Mouse (Mus musculus): Measurements from ENCODE around the gene Pknox2. TPM values are rescaled to one million over a fixed set of nuclear protein-coding genes. Genes with fewer than 3 reads are reported as not detected.

Gene Pknox2
- total RNA-seq, 1 experiment: 1.8 TPM

DNA sequence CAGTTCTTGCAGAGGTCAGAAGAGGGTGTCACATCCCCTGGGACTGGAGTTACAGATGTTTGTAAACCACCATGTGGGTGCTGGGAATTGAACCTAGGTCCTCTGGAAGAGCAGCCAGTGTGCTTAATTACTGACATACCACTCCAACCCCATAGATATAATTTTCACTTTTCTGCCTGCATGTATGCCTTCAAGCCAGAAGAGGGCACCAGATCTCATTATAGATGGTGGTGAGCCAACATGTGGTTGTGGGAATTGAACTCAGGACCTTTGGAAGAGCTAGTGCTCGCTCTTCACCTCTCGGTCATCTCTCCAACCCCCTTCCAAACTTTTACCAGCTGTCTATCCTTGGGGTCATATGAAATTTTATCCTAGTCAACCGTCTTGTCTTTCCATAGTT, 112.0 kb downstream of the Pknox2 start:
- no peak overlapping the region for H3K9ac ChIP-seq (ENCODE audit: insufficient read depth, low read depth, low read length, poor library complexity, severe bottlenecking)
- DNase-seq (ENCODE audit: low read depth, low spot score): no peak
- H3K4me3 ChIP-seq (ENCODE audit: insufficient read depth in 1 of 2, low read depth in 1 of 2, low read length in 2 of 2, poor library complexity in 1 of 2, severe bottlenecking in 1 of 2): no peak overlapping the region
- no peaks in the 10 kb centered on the region for H3K36me3 ChIP-seq (ENCODE audit: control insufficient read depth, insufficient read depth, low read length, poor library complexity, severe bottlenecking)
- no peaks in the 10 kb centered on the region for H3K4me1 ChIP-seq (ENCODE audit: control insufficient read depth in 2 of 2, insufficient read depth in 2 of 2, low read length in 2 of 2, poor library complexity in 1 of 2)
- H3K27ac ChIP-seq (ENCODE audit: insufficient read depth, low read depth, low read length, poor library complexity, severe bottlenecking): no peak overlapping the region
- in situ Hi-C loops (cut with MboI; ENCODE audit: low sequenced_read_pairs in 2 of 2, unreplicated experiment in 2 of 2): no loop called here
- no peak for TF ChIP-seq MAFK (IDR thresholded peaks at IDR 0.05; ENCODE audit: insufficient read depth, low read depth, low read length)
- no peak for TF ChIP-seq CHD2 (IDR thresholded peaks at IDR 0.05; ENCODE audit: low read depth, low read length)
- no peak for TF ChIP-seq ZC3H11A (IDR thresholded peaks at IDR 0.05; ENCODE audit: borderline replicate concordance, low read depth, low read length)
- TF ChIP-seq HCFC1 (IDR thresholded peaks at IDR 0.05; ENCODE audit: borderline replicate concordance, insufficient read depth, low read length): no peak
- no peak for TF ChIP-seq ZNF384 (IDR thresholded peaks at IDR 0.05; ENCODE audit: low read depth, low read length)
- no peaks in the 10 kb centered on the region for H3K9me3 ChIP-seq (ENCODE audit: control insufficient read depth, insufficient read depth, low read depth, low read length)

DNA sequence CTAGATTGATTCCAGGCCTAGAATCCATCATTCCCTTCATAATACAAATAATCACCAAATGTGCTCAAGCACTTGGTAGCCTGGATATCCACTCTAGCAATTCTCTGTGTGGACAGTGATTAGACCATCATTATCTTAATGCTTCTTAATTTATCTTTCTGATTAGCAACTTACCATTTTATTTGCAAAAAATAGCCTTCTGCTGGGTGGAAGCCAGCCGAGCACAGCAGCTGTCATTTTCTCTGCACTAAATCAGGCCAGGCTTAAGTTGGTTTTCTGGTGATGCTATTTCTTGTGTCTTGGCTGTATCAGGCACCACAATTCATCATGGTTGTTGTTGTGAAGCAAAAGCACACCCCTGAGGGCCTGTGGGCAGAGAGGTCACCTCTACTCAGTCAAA, 112.9 kb downstream of the Pknox2 start:
- Histone ChIP-seq H3K27ac (ENCODE audit: insufficient read depth, low read depth, low read length, poor library complexity, severe bottlenecking) (no peak overlapping the region), H3K36me3 (ENCODE audit: control insufficient read depth, insufficient read depth, low read length, poor library complexity, severe bottlenecking) (no peaks in the 10 kb centered on the region), H3K9me3 (ENCODE audit: control insufficient read depth, insufficient read depth, low read depth, low read length) (no peaks in the 10 kb centered on the region), H3K4me1 (ENCODE audit: control insufficient read depth in 2 of 2, insufficient read depth in 2 of 2, low read length in 2 of 2, poor library complexity in 1 of 2) (peaks cover 0 to 2% of the 10 kb centered on the region in 2 experiments; a peak in 1 of 4 replicates), H3K9ac (ENCODE audit: insufficient read depth, low read depth, low read length, poor library complexity, severe bottlenecking) (no peak overlapping the region), H3K4me3 (ENCODE audit: insufficient read depth in 1 of 2, low read depth in 1 of 2, low read length in 2 of 2, poor library complexity in 1 of 2, severe bottlenecking in 1 of 2) (no peak overlapping the region)
- TF ChIP-seq CHD2 (IDR thresholded peaks at IDR 0.05; ENCODE audit: low read depth, low read length): no peak
- no peak for TF ChIP-seq MAFK (IDR thresholded peaks at IDR 0.05; ENCODE audit: insufficient read depth, low read depth, low read length)
- TF ChIP-seq ZC3H11A (IDR thresholded peaks at IDR 0.05; ENCODE audit: borderline replicate concordance, low read depth, low read length): no peak
- TF ChIP-seq HCFC1 (IDR thresholded peaks at IDR 0.05; ENCODE audit: borderline replicate concordance, insufficient read depth, low read length): no peak
- TF ChIP-seq ZNF384 (IDR thresholded peaks at IDR 0.05; ENCODE audit: low read depth, low read length): no peak
- no peak for DNase-seq (ENCODE audit: low read depth, low spot score)
- in situ Hi-C loops (cut with MboI; ENCODE audit: low sequenced_read_pairs in 2 of 2, unreplicated experiment in 2 of 2): no loop called here

DNA sequence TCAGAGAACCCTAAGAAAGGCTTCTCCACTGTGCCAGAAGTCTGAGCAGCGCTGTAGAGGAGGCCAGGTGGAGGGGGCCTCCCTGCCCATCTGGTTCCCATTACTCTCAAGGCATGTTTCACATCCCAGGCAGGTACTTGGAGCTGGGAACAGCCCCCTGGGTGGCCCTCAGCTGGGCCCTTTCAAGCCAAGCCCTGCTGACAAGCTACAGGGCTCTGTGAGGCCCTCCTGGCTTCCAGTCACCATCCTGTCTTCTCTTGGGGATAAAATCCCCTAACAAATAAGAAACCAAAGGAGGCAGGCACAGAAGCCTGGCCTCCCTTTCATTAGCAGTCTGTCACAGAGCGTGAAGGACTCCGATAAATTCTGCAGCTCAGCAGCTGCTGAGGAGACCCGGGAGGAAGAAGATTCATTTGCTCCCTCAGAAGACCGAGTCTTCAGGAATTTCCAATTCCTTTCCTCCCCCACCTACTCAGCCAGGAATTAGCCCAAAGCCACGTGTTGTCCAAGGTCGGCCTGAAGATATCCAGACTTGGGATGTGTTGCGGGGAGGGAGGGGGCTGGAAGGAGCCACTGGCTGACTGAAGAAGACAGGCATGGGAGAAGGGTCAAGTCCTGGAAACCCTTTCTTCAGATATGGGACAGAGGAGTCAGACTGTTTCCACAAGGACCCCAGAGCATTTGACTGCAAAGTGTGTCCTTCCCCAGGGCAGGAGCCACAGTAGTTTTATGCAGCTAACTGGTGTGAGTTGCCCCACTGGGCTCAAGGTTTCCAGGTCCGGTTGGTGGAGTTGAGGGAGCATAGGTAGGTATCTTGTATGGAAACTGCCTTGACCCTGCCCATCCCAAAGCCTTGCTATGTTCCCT, 116.6 kb downstream of the Pknox2 start:
- Histone ChIP-seq H3K9me3 (ENCODE audit: control insufficient read depth, insufficient read depth, low read depth, low read length) (no peaks in the 10 kb centered on the region), H3K36me3 (ENCODE audit: control insufficient read depth, insufficient read depth, low read length, poor library complexity, severe bottlenecking) (no peaks in the 10 kb centered on the region), H3K4me1 (ENCODE audit: control insufficient read depth in 2 of 2, insufficient read depth in 2 of 2, low read length in 2 of 2, poor library complexity in 1 of 2) (peaks cover 0 to 8% of the 10 kb centered on the region in 2 experiments; a peak in 1 of 4 replicates), H3K4me3 (ENCODE audit: insufficient read depth in 1 of 2, low read depth in 1 of 2, low read length in 2 of 2, poor library complexity in 1 of 2, severe bottlenecking in 1 of 2) (no peak overlapping the region), H3K9ac (ENCODE audit: insufficient read depth, low read depth, low read length, poor library complexity, severe bottlenecking) (no peak overlapping the region), H3K27ac (ENCODE audit: insufficient read depth, low read depth, low read length, poor library complexity, severe bottlenecking) (no peak overlapping the region)
- no peak for DNase-seq (ENCODE audit: low read depth, low spot score)
- in situ Hi-C loops (cut with MboI; ENCODE audit: low sequenced_read_pairs in 2 of 2, unreplicated experiment in 2 of 2): no loop called here
- no peak for TF ChIP-seq HCFC1 (IDR thresholded peaks at IDR 0.05; ENCODE audit: borderline replicate concordance, insufficient read depth, low read length)
- TF ChIP-seq ZNF384 (IDR thresholded peaks at IDR 0.05; ENCODE audit: low read depth, low read length): no peak
- TF ChIP-seq ZC3H11A (IDR thresholded peaks at IDR 0.05; ENCODE audit: borderline replicate concordance, low read depth, low read length): no peak
- TF ChIP-seq CHD2 (IDR thresholded peaks at IDR 0.05; ENCODE audit: low read depth, low read length): no peak
- TF ChIP-seq MAFK (IDR thresholded peaks at IDR 0.05; ENCODE audit: insufficient read depth, low read depth, low read length): no peak

DNA sequence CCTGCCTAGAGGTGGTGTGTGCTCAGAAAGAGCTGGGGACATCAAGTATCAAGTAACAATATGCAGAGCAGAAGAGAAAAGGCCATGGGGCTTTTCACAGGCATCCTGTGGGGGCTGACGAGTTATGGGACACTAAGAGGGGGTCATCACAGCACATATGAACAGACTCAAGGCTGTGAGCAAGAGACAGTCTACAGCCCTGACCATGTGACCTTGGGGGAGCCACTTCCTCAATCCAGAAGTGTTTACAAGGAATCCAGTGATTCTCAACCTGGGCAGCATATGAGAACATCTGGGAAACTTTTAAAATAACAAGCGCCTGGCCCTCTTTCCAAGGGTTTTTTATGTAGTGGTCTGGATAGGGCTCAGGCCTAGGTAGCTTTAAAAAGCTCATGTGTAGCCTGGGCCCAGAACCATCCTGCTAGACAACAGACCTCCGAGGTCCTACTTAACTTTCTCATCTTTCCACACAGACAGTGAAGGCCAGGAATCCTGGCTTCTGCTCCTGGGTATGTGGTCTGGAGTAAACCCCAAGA, 117.3 kb downstream of the Pknox2 start:
- no peak for TF ChIP-seq HCFC1 (IDR thresholded peaks at IDR 0.05; ENCODE audit: borderline replicate concordance, insufficient read depth, low read length)
- TF ChIP-seq ZNF384 (IDR thresholded peaks at IDR 0.05; ENCODE audit: low read depth, low read length): no peak
- no peak for TF ChIP-seq CHD2 (IDR thresholded peaks at IDR 0.05; ENCODE audit: low read depth, low read length)
- TF ChIP-seq ZC3H11A (IDR thresholded peaks at IDR 0.05; ENCODE audit: borderline replicate concordance, low read depth, low read length): no peak
- no peak for TF ChIP-seq MAFK (IDR thresholded peaks at IDR 0.05; ENCODE audit: insufficient read depth, low read depth, low read length)
- no peak overlapping the region for H3K4me3 ChIP-seq (ENCODE audit: insufficient read depth in 1 of 2, low read depth in 1 of 2, low read length in 2 of 2, poor library complexity in 1 of 2, severe bottlenecking in 1 of 2)
- H3K27ac ChIP-seq (ENCODE audit: insufficient read depth, low read depth, low read length, poor library complexity, severe bottlenecking): no peak overlapping the region
- H3K9ac ChIP-seq (ENCODE audit: insufficient read depth, low read depth, low read length, poor library complexity, severe bottlenecking): no peak overlapping the region
- peaks cover 0 to 13% of the 10 kb centered on the region in 2 experiments; a peak in 1 of 4 replicates for H3K4me1 ChIP-seq (ENCODE audit: control insufficient read depth in 2 of 2, insufficient read depth in 2 of 2, low read length in 2 of 2, poor library complexity in 1 of 2)
- no peaks in the 10 kb centered on the region for H3K36me3 ChIP-seq (ENCODE audit: control insufficient read depth, insufficient read depth, low read length, poor library complexity, severe bottlenecking)
- in situ Hi-C loops (cut with MboI; ENCODE audit: low sequenced_read_pairs in 2 of 2, unreplicated experiment in 2 of 2): no loop called here
- DNase-seq (ENCODE audit: low read depth, low spot score): no peak
- no peaks in the 10 kb centered on the region for H3K9me3 ChIP-seq (ENCODE audit: control insufficient read depth, insufficient read depth, low read depth, low read length)

Data from ES-E14 (cell line).